ENCODE assay signal across 8 mouse cellular contexts in genomic region chr19:4992904-4993303, GRCm38 (mm10). TPM values are rescaled to one million over a fixed set of nuclear protein-coding genes. Genes with fewer than 3 reads are reported as not detected.
DNase-seq lines count a peak whose midpoint lies in the region; ATAC-seq and TF ChIP-seq lines count a peak whose summit lies in the region.

No protein-coding gene starts in this region.

- peaks cover 58% of the 10 kb centered on the region for H3K4me1 ChIP-seq in hindbrain, embryonic 13.5 days (replicated peaks)
- peaks cover 14% of the 10 kb centered on the region for H3K4me1 ChIP-seq in hindbrain, embryonic 12.5 days
- 0 out of 2 replicates have a peak, but pooled peaks cover 8% of the 10 kb centered on the region for H3K4me1 ChIP-seq in intestine, embryonic 15.5 days (replicated peaks)

- no peaks in the 10 kb centered on the region for H3K79me3 ChIP-seq in C2C12 (ENCODE audit: low read depth)

- no peaks in the 10 kb centered on the region for H3K9me3 ChIP-seq in hindbrain, embryonic 13.5 days
- no peaks in the 10 kb centered on the region for H3K9me3 ChIP-seq in hindbrain, embryonic 12.5 days (replicated peaks)
- H3K9me3 ChIP-seq in intestine, embryonic 15.5 days = no peaks in the 10 kb centered on the region

- no peaks in the 10 kb centered on the region for H3K79me2 ChIP-seq in C2C12 (ENCODE audit: control insufficient read depth, insufficient read depth)

- DNase-seq in gastrocnemius, adult 8-10 months (ENCODE audit: low spot score in 2 of 2) = peak; percentile 84 to 92
- DNase-seq in lung, postnatal 14 days = peak; percentile 52
- DNase-seq in urinary bladder, postnatal 10 days (ENCODE audit: low spot score) = peak; percentile 29

- no peak for TF ChIP-seq CTCF in C2C12 (IDR thresholded peaks at IDR 0.05; ENCODE audit: control insufficient read depth, insufficient read depth, insufficient read length)

- peaks cover 89% of the 10 kb centered on the region for H3K27me3 ChIP-seq in hindbrain, embryonic 13.5 days
- peaks cover 85% of the 10 kb centered on the region for H3K27me3 ChIP-seq in hindbrain, embryonic 12.5 days
- no peaks in the 10 kb centered on the region for H3K27me3 ChIP-seq in C2C12 (ENCODE audit: control insufficient read depth, insufficient read depth, insufficient read length)
- peaks cover 30% of the 10 kb centered on the region for H3K27me3 ChIP-seq in intestine, embryonic 15.5 days (replicated peaks)

- no peak overlapping the region for H3K4me3 ChIP-seq in hindbrain, embryonic 13.5 days
- H3K4me3 ChIP-seq in hindbrain, embryonic 12.5 days = no peak overlapping the region
- no peak overlapping the region for H3K4me3 ChIP-seq in C2C12 (ENCODE audit: insufficient read depth, poor library complexity, severe bottlenecking)
- no peak overlapping the region for H3K4me3 ChIP-seq in intestine, embryonic 15.5 days (replicated peaks)

- WGBS in hindbrain, embryonic 13.5 days = 6% methylated on average over 9 of the region's 9 CpGs
- WGBS in hindbrain, embryonic 12.5 days = 11% methylated on average over 9 of the region's 9 CpGs
- 2% methylated on average over 9 of the region's 9 CpGs for WGBS in intestine, embryonic 15.5 days

- H3K27ac ChIP-seq in hindbrain, embryonic 13.5 days = no peak overlapping the region
- H3K27ac ChIP-seq in hindbrain, embryonic 12.5 days = no peak overlapping the region
- H3K27ac ChIP-seq in intestine, embryonic 15.5 days = no peak overlapping the region

- H3ac ChIP-seq in C2C12 (ENCODE audit: control insufficient read depth, insufficient read length, low read depth) = no peak overlapping the region

- ATAC-seq in hindbrain, embryonic 13.5 days (ENCODE audit: low FRiP score) = no peak
- no peak for ATAC-seq in hindbrain, embryonic 12.5 days (ENCODE audit: low FRiP score)
- peak; percentile 78; the same call in 1 of the 2 replicates for ATAC-seq in cerebellum, adult (ENCODE audit: insufficient number of reproducible peaks, low FRiP score, low TSS enrichment)
- peak; percentile 85 for ATAC-seq in intestine, embryonic 15.5 days

- H3K4me2 ChIP-seq in hindbrain, embryonic 13.5 days = no peak overlapping the region
- H3K4me2 ChIP-seq in hindbrain, embryonic 12.5 days (replicated peaks) = no peak overlapping the region
- peak overlapping the region; percentile 17; the same call in 1 of the 2 replicates for H3K4me2 ChIP-seq in intestine, embryonic 15.5 days (replicated peaks)

- H3K9ac ChIP-seq in hindbrain, embryonic 13.5 days = peak overlapping the region; percentile 29; the same call in 1 of the 2 replicates
- H3K9ac ChIP-seq in hindbrain, embryonic 12.5 days = no peak overlapping the region
- no peak overlapping the region for H3K9ac ChIP-seq in intestine, embryonic 15.5 days

- no peaks in the 10 kb centered on the region for H3K36me3 ChIP-seq in hindbrain, embryonic 13.5 days
- H3K36me3 ChIP-seq in hindbrain, embryonic 12.5 days = no peaks in the 10 kb centered on the region
- H3K36me3 ChIP-seq in C2C12 (ENCODE audit: control insufficient read depth, insufficient read depth) = no peaks in the 10 kb centered on the region
- no peaks in the 10 kb centered on the region for H3K36me3 ChIP-seq in intestine, embryonic 15.5 days

TF ChIP-seq in C2C12, 6 proteins besides CTCF, POLR2A, EP300 and RAD21:
- TF ChIP-seq CEBPB (IDR thresholded peaks at IDR 0.05; ENCODE audit: low read depth) (no peak), FOSL1 (IDR thresholded peaks at IDR 0.05; ENCODE audit: insufficient read depth, low read length, poor library complexity, severe bottlenecking) (peak; percentile 97), MAX (IDR thresholded peaks at IDR 0.05) (peak; percentile 50)

RNA-seq across cellular contexts. Expression of gene Npas4, which starts 2.8 kb away (rescaled TPM):
- polyA plus RNA-seq in hindbrain, embryonic 13.5 days (2015; fragmentation: Nextera tagmentation; extraction: Ambion mirVana) = 0.34 and 0.39 TPM in 2 replicates
- 0.08 and 0.10 TPM in 2 replicates for polyA plus RNA-seq in hindbrain, embryonic 12.5 days (2016; fragmentation: Nextera tagmentation; extraction: Ambion mirVana)
- polyA plus RNA-seq in C2C12 (2012; fragmentation: generic; extraction: Trizol) = 0.60 TPM
- under 1 TPM in 1 of 4 experiments, not detected in 3; 0.11 TPM for total RNA-seq in gastrocnemius, adult 8-10 months (2022)
- polyA plus RNA-seq in intestine, embryonic 15.5 days (2015; fragmentation: Nextera tagmentation; extraction: Ambion mirVana) = 0.21 and 0.24 TPM in 2 replicates

RNA-seq across cellular contexts. Expression of gene Slc29a2, which starts 30.8 kb away (rescaled TPM):
- polyA plus RNA-seq in hindbrain, embryonic 13.5 days (2015; fragmentation: Nextera tagmentation; extraction: Ambion mirVana) = 10.4 and 11.3 TPM in 2 replicates
- polyA plus RNA-seq in hindbrain, embryonic 12.5 days (2016; fragmentation: Nextera tagmentation; extraction: Ambion mirVana) = 5.3 and 7.2 TPM in 2 replicates
- polyA plus RNA-seq in C2C12 (2012; fragmentation: generic; extraction: Trizol) = 8.9 TPM
- 1 to 10 TPM; 4.0 to 6.1 (median 4.3) TPM for total RNA-seq in gastrocnemius, adult 8-10 months (2022)
- 4.6 and 4.9 TPM in 2 replicates for polyA plus RNA-seq in intestine, embryonic 15.5 days (2015; fragmentation: Nextera tagmentation; extraction: Ambion mirVana)

RNA-seq across cellular contexts. Expression of gene Mrpl11, which starts 31.0 kb away (rescaled TPM):
- polyA plus RNA-seq in hindbrain, embryonic 13.5 days (2015; fragmentation: Nextera tagmentation; extraction: Ambion mirVana) = 105 and 115 TPM in 2 replicates
- 116 and 124 TPM in 2 replicates for polyA plus RNA-seq in hindbrain, embryonic 12.5 days (2016; fragmentation: Nextera tagmentation; extraction: Ambion mirVana)
- 100 TPM for polyA plus RNA-seq in C2C12 (2012; fragmentation: generic; extraction: Trizol)
- total RNA-seq in gastrocnemius, adult 8-10 months (2022) = 10 to 100 TPM; 56.3 to 63.7 (median 60.7) TPM
- 102 and 116 TPM in 2 replicates for polyA plus RNA-seq in intestine, embryonic 15.5 days (2015; fragmentation: Nextera tagmentation; extraction: Ambion mirVana)

RNA-seq across cellular contexts. Expression of gene B4gat1, which starts 45.7 kb away (rescaled TPM):
- polyA plus RNA-seq in hindbrain, embryonic 13.5 days (2015; fragmentation: Nextera tagmentation; extraction: Ambion mirVana) = 61.2 and 66.0 TPM in 2 replicates
- polyA plus RNA-seq in hindbrain, embryonic 12.5 days (2016; fragmentation: Nextera tagmentation; extraction: Ambion mirVana) = 43.8 and 48.7 TPM in 2 replicates
- 28.1 TPM for polyA plus RNA-seq in C2C12 (2012; fragmentation: generic; extraction: Trizol)
- total RNA-seq in gastrocnemius, adult 8-10 months (2022) = 10 to 100 TPM; 16.0 to 23.1 (median 19.5) TPM
- polyA plus RNA-seq in intestine, embryonic 15.5 days (2015; fragmentation: Nextera tagmentation; extraction: Ambion mirVana) = 36.1 and 36.2 TPM in 2 replicates

RNA-seq across cellular contexts. Expression of gene AC124502.3, which starts 45.8 kb away (rescaled TPM):
- 3.9 and 5.9 TPM in 2 replicates for polyA plus RNA-seq in hindbrain, embryonic 13.5 days (2015; fragmentation: Nextera tagmentation; extraction: Ambion mirVana)
- 2.5 and 4.0 TPM in 2 replicates for polyA plus RNA-seq in hindbrain, embryonic 12.5 days (2016; fragmentation: Nextera tagmentation; extraction: Ambion mirVana)
- polyA plus RNA-seq in C2C12 (2012; fragmentation: generic; extraction: Trizol) = 1.5 TPM
- total RNA-seq in gastrocnemius, adult 8-10 months (2022) = 1 to 10 TPM in 3 of 4 experiments, under 1 TPM in 1; 0.61 to 1.7 (median 1.4) TPM
- 2.4 and 2.8 TPM in 2 replicates for polyA plus RNA-seq in intestine, embryonic 15.5 days (2015; fragmentation: Nextera tagmentation; extraction: Ambion mirVana)

Comparison
In these comparisons a context has a peak if more than half of its experiments do, and no peak if none do; other contexts are left out.
1. ATAC-seq: peak in cerebellum, adult (single experiment) and intestine, embryonic 15.5 days (single experiment); none in hindbrain, embryonic 13.5 days (single experiment) and hindbrain, embryonic 12.5 days (single experiment).
2. DNase-seq: peak in every context shown above with its lines; median percentile 88 in gastrocnemius, adult 8-10 months; 52 in lung, postnatal 14 days; 29 in urinary bladder, postnatal 10 days.